Mouse (Mus musculus): ENCODE measurements at regions not wholly inside any gene's neighbourhood (a gene's known extent, or its start where the extent isn't known, plus 50 kb on each side); places are given as distances from the start of the nearest gene placed in this dataset.

- WGBS: 78% methylated on average over 2 of the region's 2 CpGs
- TF ChIP-seq CTCF (IDR thresholded peaks at IDR 0.05; ENCODE audit: borderline replicate concordance, control insufficient read depth, extremely low read depth, insufficient read depth, low read length, poor library complexity) (no peak), POLR2A (IDR thresholded peaks at IDR 0.05; ENCODE audit: control insufficient read depth, extremely low read depth, insufficient read depth, low read length, poor library complexity) (no peak)
Observed at GRCm38 (mm10) chr11:18122616-18123015, 168.9 kb upstream of the Etaa1 start.

GRCm38 (mm10) chr11:18115693-18116450 is 162.2 kb upstream of the Etaa1 start:
- Histone ChIP-seq H3K36me3 (ENCODE audit: control insufficient read depth, insufficient read depth, low read length) (no peaks in the 10 kb centered on the region), H3K4me1 (replicated peaks; ENCODE audit: control insufficient read depth, insufficient read depth, low read length) (no peaks in the 10 kb centered on the region), H3K27me3 (ENCODE audit: control insufficient read depth, insufficient read depth, low read length) (no peaks in the 10 kb centered on the region), H3K27ac (ENCODE audit: control insufficient read depth, insufficient read depth, low read length) (no peak overlapping the region), H3K4me3 (ENCODE audit: control insufficient read depth, insufficient read depth, low read length) (no peak overlapping the region)
- TF ChIP-seq POLR2A (IDR thresholded peaks at IDR 0.05; ENCODE audit: control insufficient read depth, extremely low read depth, insufficient read depth, low read length, poor library complexity) (no peak), CTCF (IDR thresholded peaks at IDR 0.05; ENCODE audit: borderline replicate concordance, control insufficient read depth, extremely low read depth, insufficient read depth, low read length, poor library complexity) (no peak)
- WGBS: 82% methylated on average over 9 of the region's 9 CpGs
- DNase-seq: no peak

More at GRCm38 (mm10) chr11:18122616-18123015, 168.9 kb upstream of the Etaa1 start:
- DNase-seq: no peak
- no peak overlapping the region for H3K4me3 ChIP-seq (ENCODE audit: control insufficient read depth, insufficient read depth, low read length)
- H3K36me3 ChIP-seq (ENCODE audit: control insufficient read depth, insufficient read depth, low read length): no peaks in the 10 kb centered on the region
- no peaks in the 10 kb centered on the region for H3K4me1 ChIP-seq (replicated peaks; ENCODE audit: control insufficient read depth, insufficient read depth, low read length)
- no peak overlapping the region for H3K27ac ChIP-seq (ENCODE audit: control insufficient read depth, insufficient read depth, low read length)
- H3K27me3 ChIP-seq (ENCODE audit: control insufficient read depth, insufficient read depth, low read length): no peaks in the 10 kb centered on the region

- DNase-seq: no peak
- no peak for TF ChIP-seq CTCF (IDR thresholded peaks at IDR 0.05; ENCODE audit: borderline replicate concordance, control insufficient read depth, extremely low read depth, insufficient read depth, low read length, poor library complexity)
- no peak for TF ChIP-seq POLR2A (IDR thresholded peaks at IDR 0.05; ENCODE audit: control insufficient read depth, extremely low read depth, insufficient read depth, low read length, poor library complexity)
- H3K27ac ChIP-seq (ENCODE audit: control insufficient read depth, insufficient read depth, low read length): no peak overlapping the region
- whole genome bisulfite sequencing: 93% methylated on average over 3 of the region's 3 CpGs
- H3K27me3 ChIP-seq (ENCODE audit: control insufficient read depth, insufficient read depth, low read length): no peaks in the 10 kb centered on the region
- H3K4me3 ChIP-seq (ENCODE audit: control insufficient read depth, insufficient read depth, low read length): no peak overlapping the region
- H3K4me1 ChIP-seq (replicated peaks; ENCODE audit: control insufficient read depth, insufficient read depth, low read length): no peaks in the 10 kb centered on the region
- no peaks in the 10 kb centered on the region for H3K36me3 ChIP-seq (ENCODE audit: control insufficient read depth, insufficient read depth, low read length)
Observed at GRCm38 (mm10) chr11:18102841-18103240, 149.2 kb upstream of the Etaa1 start.

- Histone ChIP-seq H3K4me1 (replicated peaks; ENCODE audit: control insufficient read depth, insufficient read depth, low read length) (no peaks in the 10 kb centered on the region), H3K27ac (ENCODE audit: control insufficient read depth, insufficient read depth, low read length) (no peak overlapping the region), H3K36me3 (ENCODE audit: control insufficient read depth, insufficient read depth, low read length) (no peaks in the 10 kb centered on the region), H3K27me3 (ENCODE audit: control insufficient read depth, insufficient read depth, low read length) (no peaks in the 10 kb centered on the region), H3K4me3 (ENCODE audit: control insufficient read depth, insufficient read depth, low read length) (no peak overlapping the region)
- DNase-seq: no peak
- WGBS: 82% methylated on average over 4 of the region's 4 CpGs
- TF ChIP-seq POLR2A (IDR thresholded peaks at IDR 0.05; ENCODE audit: control insufficient read depth, extremely low read depth, insufficient read depth, low read length, poor library complexity) (no peak), CTCF (IDR thresholded peaks at IDR 0.05; ENCODE audit: borderline replicate concordance, control insufficient read depth, extremely low read depth, insufficient read depth, low read length, poor library complexity) (no peak)
Observed at GRCm38 (mm10) chr11:18075840-18076435, 122.3 kb upstream of the Etaa1 start.

GRCm38 (mm10) chr11:18070586-18071306 is 117.1 kb upstream of the Etaa1 start:
- no peak overlapping the region for H3K4me3 ChIP-seq (ENCODE audit: control insufficient read depth, insufficient read depth, low read length)
- no peak overlapping the region for H3K27ac ChIP-seq (ENCODE audit: control insufficient read depth, insufficient read depth, low read length)
- DNase-seq: no peak
- no peaks in the 10 kb centered on the region for H3K36me3 ChIP-seq (ENCODE audit: control insufficient read depth, insufficient read depth, low read length)
- H3K4me1 ChIP-seq (replicated peaks; ENCODE audit: control insufficient read depth, insufficient read depth, low read length): no peaks in the 10 kb centered on the region
- TF ChIP-seq POLR2A (IDR thresholded peaks at IDR 0.05; ENCODE audit: control insufficient read depth, extremely low read depth, insufficient read depth, low read length, poor library complexity) (no peak), CTCF (IDR thresholded peaks at IDR 0.05; ENCODE audit: borderline replicate concordance, control insufficient read depth, extremely low read depth, insufficient read depth, low read length, poor library complexity) (no peak)
- no peaks in the 10 kb centered on the region for H3K27me3 ChIP-seq (ENCODE audit: control insufficient read depth, insufficient read depth, low read length)
- WGBS: 87% methylated on average over 4 of the region's 4 CpGs

DNA sequence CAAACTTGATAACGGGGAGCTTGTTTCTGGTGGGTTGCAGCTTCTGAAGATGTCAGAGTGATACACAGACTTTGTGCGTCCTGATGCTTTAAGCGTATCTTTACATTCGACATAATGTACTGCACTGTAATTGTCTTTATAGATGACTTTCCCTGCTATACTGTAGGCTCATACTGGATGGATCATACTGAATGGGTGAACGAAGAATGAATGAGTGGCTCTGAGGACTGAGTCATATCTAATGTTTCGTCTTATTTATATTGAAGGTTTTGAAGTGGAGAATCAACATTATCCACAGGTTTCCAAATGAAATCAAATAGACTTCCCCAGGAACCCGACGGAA is 116.3 kb upstream of the Etaa1 start:
- H3K36me3 ChIP-seq (ENCODE audit: control insufficient read depth, insufficient read depth, low read length): no peaks in the 10 kb centered on the region
- H3K27ac ChIP-seq (ENCODE audit: control insufficient read depth, insufficient read depth, low read length): no peak overlapping the region
- H3K4me1 ChIP-seq (replicated peaks; ENCODE audit: control insufficient read depth, insufficient read depth, low read length): no peaks in the 10 kb centered on the region
- H3K27me3 ChIP-seq (ENCODE audit: control insufficient read depth, insufficient read depth, low read length): no peaks in the 10 kb centered on the region
- no peak for DNase-seq
- H3K4me3 ChIP-seq (ENCODE audit: control insufficient read depth, insufficient read depth, low read length): no peak overlapping the region
- 75% methylated on average over 8 of the region's 8 CpGs for WGBS
- TF ChIP-seq POLR2A (IDR thresholded peaks at IDR 0.05; ENCODE audit: control insufficient read depth, extremely low read depth, insufficient read depth, low read length, poor library complexity) (no peak), CTCF (IDR thresholded peaks at IDR 0.05; ENCODE audit: borderline replicate concordance, control insufficient read depth, extremely low read depth, insufficient read depth, low read length, poor library complexity) (no peak)
